Mouse (Mus musculus) C2C12 (cell line): ENCODE measurements around the gene Trim13. TPM values are rescaled to one million over a fixed set of nuclear protein-coding genes. Genes with fewer than 3 reads are reported as not detected.
"Not testable (repeated sequence)": the region's sequence is repeated elsewhere in the genome, so short reads cannot be mapped to it uniquely, and the experiment has no call there.

Experiments
- H3K27me3 ChIP-seq: one replicate; pipeline ENCODE4 v1.6.1; 2011; ENCODE audit not compliant: control insufficient read depth, insufficient read depth, insufficient read length
- H3K36me3 ChIP-seq: one replicate; pipeline ENCODE4 v1.6.1; 2011; ENCODE audit not compliant: control insufficient read depth, insufficient read depth
- H3K4me3 ChIP-seq: one replicate; pipeline ENCODE4 v1.5.1; 2011; ENCODE audit warnings: mild to moderate bottlenecking, control low read depth; ENCODE audit not compliant: poor library complexity, insufficient read depth, severe bottlenecking
- H3K79me2 ChIP-seq: one replicate; pipeline ENCODE4 v1.6.1; 2011; ENCODE audit not compliant: control insufficient read depth, insufficient read depth
- H3K79me3 ChIP-seq: one replicate; pipeline ENCODE4 v1.6.1; 2011; ENCODE audit warnings: low read depth, control low read depth
- H3ac ChIP-seq: one replicate; pipeline ENCODE3; 2011; ENCODE audit warnings: low read depth; ENCODE audit not compliant: control insufficient read depth, insufficient read length
- CEBPB ChIP-seq: IDR thresholded peaks from one replicate; pipeline ENCODE4 v1.6.1; 2011; ENCODE audit warnings: low read depth, mild to moderate bottlenecking, control low read depth, moderate library complexity
- CTCF ChIP-seq: IDR thresholded peaks from one replicate; pipeline ENCODE4 v1.5.1; 2011; ENCODE audit not compliant: control insufficient read depth, insufficient read depth, insufficient read length
- FOSL1 ChIP-seq: IDR thresholded peaks from one replicate; pipeline ENCODE4 v1.8.0; 2011; ENCODE audit warnings: mild to moderate bottlenecking, low read length; ENCODE audit not compliant: poor library complexity, insufficient read depth, severe bottlenecking
- MAX ChIP-seq: IDR thresholded peaks from one replicate; pipeline ENCODE4 v1.6.1; 2011; ENCODE audit warnings: mild to moderate bottlenecking, control low read depth
- MYOD1 ChIP-seq: IDR thresholded peaks from one replicate; pipeline ENCODE4 v1.6.1; 2011; ENCODE audit warnings: low read depth; ENCODE audit not compliant: control insufficient read depth, insufficient read length
- MYOG ChIP-seq: IDR thresholded peaks from one replicate; pipeline ENCODE4 v1.6.1; 2011; ENCODE audit not compliant: control insufficient read depth, insufficient read length; ENCODE audit errors: extremely low read depth
- USF1 ChIP-seq: IDR thresholded peaks from one replicate; pipeline ENCODE4 v1.6.1; 2011; ENCODE audit warnings: low read depth, mild to moderate bottlenecking, control low read depth, moderate library complexity
- polyA plus RNA-seq: library from polyadenylated mRNA; unstranded; fragments of >200 nt; fragmentation: generic; extraction: Trizol; gene quantifications from one replicate; pipeline ENCODE4 v1.2.1, GENCODE M21; 2012; ENCODE audit warnings: missing spikeins

The Trim13 gene
- polyA plus RNA-seq, 1 experiment: 2.9 TPM

GRCm38 (mm10) chr14:61559856-61560255, 38.2 kb upstream of the Trim13 start:
- Histone ChIP-seq H3K36me3 (no peaks in the 10 kb centered on the region), H3K79me3 (no peaks in the 10 kb centered on the region), H3K4me3 (no peak overlapping the region), H3ac (no peak overlapping the region), H3K79me2 (no peaks in the 10 kb centered on the region), H3K27me3 (no peaks in the 10 kb centered on the region)
- TF ChIP-seq CEBPB (no peak), MAX (no peak), MYOG (no peak), FOSL1 (no peak), USF1 (no peak), MYOD1 (no peak), CTCF (no peak)

- not testable (repeated sequence) for H3K4me3 ChIP-seq, H3ac ChIP-seq, H3K79me2 ChIP-seq, H3K79me3 ChIP-seq, H3K27me3 ChIP-seq, H3K36me3 ChIP-seq
Measured at GRCm38 (mm10) chr14:61566211-61566610, 31.8 kb upstream of the Trim13 start.

GRCm38 (mm10) chr14:61569344-61569743, 28.7 kb upstream of the Trim13 start:
- H3K79me3 ChIP-seq: no peaks in the 10 kb centered on the region
- no peak overlapping the region for H3ac ChIP-seq
- no peaks in the 10 kb centered on the region for H3K79me2 ChIP-seq
- H3K4me3 ChIP-seq: no peak overlapping the region
- no peaks in the 10 kb centered on the region for H3K27me3 ChIP-seq
- TF ChIP-seq MYOG (no peak), FOSL1 (no peak), USF1 (no peak), CTCF (no peak), CEBPB (no peak), MYOD1 (no peak), MAX (no peak)
- H3K36me3 ChIP-seq: no peaks in the 10 kb centered on the region

- Histone ChIP-seq H3K36me3 (no peaks in the 10 kb centered on the region), H3K4me3 (no peak overlapping the region), H3K79me2 (no peaks in the 10 kb centered on the region), H3K27me3 (no peaks in the 10 kb centered on the region), H3ac (no peak overlapping the region), H3K79me3 (no peaks in the 10 kb centered on the region)
- peak; percentile 68 for TF ChIP-seq CTCF
- TF ChIP-seq MYOD1: no peak
Measured at GRCm38 (mm10) chr14:61571366-61571765, 26.7 kb upstream of the Trim13 start.

DNA sequence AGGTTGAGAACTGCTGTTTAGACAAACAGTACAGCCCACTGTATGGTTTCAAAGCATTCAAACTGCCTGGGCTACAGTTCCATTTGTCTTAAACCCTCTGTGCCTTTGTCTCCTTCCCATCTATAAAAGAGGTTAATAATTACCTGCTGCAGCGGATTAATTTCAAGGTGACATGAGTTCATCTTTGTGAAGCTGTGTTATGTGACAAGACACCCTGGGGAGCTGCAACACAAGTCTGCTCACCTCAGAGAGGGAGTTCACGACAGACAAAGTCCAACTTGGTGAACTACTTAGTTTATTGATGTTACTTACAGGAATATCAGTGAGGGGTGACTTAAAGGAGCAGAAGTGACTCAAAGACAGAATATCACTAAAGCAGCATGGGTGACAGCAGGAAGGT, 25.9 kb upstream of the Trim13 start:
- Histone ChIP-seq H3ac (no peak overlapping the region), H3K36me3 (no peaks in the 10 kb centered on the region), H3K79me3 (no peaks in the 10 kb centered on the region), H3K27me3 (no peaks in the 10 kb centered on the region), H3K4me3 (no peak overlapping the region), H3K79me2 (no peaks in the 10 kb centered on the region)
- TF ChIP-seq USF1 (no peak), MAX (no peak), FOSL1 (no peak), CEBPB (no peak), MYOD1 (no peak), MYOG (no peak), CTCF (no peak)

DNA sequence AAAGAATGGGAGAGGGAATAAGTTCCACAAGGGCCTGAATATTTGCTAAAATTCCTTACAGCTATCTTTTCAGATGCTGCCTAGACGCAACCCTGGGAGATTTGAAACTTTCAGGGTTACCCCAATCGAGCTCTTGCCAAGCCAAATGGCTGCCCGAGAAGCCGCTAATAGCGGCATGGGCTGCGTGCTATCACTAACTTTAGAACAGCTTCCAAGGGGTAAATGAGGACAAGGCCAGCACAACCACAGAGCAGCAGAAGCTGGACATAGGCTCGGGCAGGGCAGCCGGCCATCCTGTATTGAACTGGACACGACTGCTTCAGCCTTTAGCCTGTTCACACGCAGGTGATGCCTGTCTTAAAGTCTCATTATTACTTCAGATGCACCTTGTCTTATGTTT, 23.0 kb upstream of the Trim13 start:
- H3K27me3 ChIP-seq: no peaks in the 10 kb centered on the region
- H3K79me2 ChIP-seq: no peaks in the 10 kb centered on the region
- H3K36me3 ChIP-seq: no peaks in the 10 kb centered on the region
- no peak overlapping the region for H3ac ChIP-seq
- H3K4me3 ChIP-seq: no peak overlapping the region
- TF ChIP-seq CTCF (no peak), MYOG (no peak), FOSL1 (no peak), MAX (no peak), CEBPB (no peak), MYOD1 (no peak), USF1 (no peak)
- no peaks in the 10 kb centered on the region for H3K79me3 ChIP-seq
